Mouse (Mus musculus) embryonic facial prominence, embryonic 11.5 days (tissue): ENCODE measurements around the gene Vmn2r23. TPM values are rescaled to one million over a fixed set of nuclear protein-coding genes. Genes with fewer than 3 reads are reported as not detected.
A peak's percentile ranks its signal among the peaks of the same experiment; 100 is the strongest.
"Not testable (repeated sequence)": the region's sequence is repeated elsewhere in the genome, so short reads cannot be mapped to it uniquely, and the experiment has no call there.

Experiments
- ATAC-seq: fragments of 200-750 bp; cut with Nextera tagmentation; replicated peaks from 2 replicates; pipeline ENCODE4 v1.8.0; 2017; ENCODE audit warnings: low read depth; ENCODE audit not compliant: insufficient number of reproducible peaks, low FRiP score, low TSS enrichment
- DNase-seq: peaks from one replicate; pipeline ENCODE4 v3.0.0-alpha.2; 2015; ENCODE audit warnings: low spot score
- H3K27ac ChIP-seq: fragments of 300-500 bp; sonication (generic); replicated peaks from 2 replicates; pipeline ENCODE4 v1.5.1; 2014; ENCODE audit warnings: mild to moderate bottlenecking, low read depth, low read length, control low read depth
- H3K27me3 ChIP-seq: fragments of 300-500 bp; sonication (generic); 2 replicates; pipeline ENCODE4 v1.6.1; 2014; ENCODE audit warnings: mild to moderate bottlenecking, low read length, moderate library complexity, mixed read lengths; ENCODE audit not compliant: control insufficient read depth, insufficient read depth
- H3K36me3 ChIP-seq: fragments of 300-500 bp; sonication (generic); replicated peaks from 2 replicates; pipeline ENCODE4 v1.6.1; 2014; ENCODE audit warnings: low read depth, mild to moderate bottlenecking, low read length, moderate library complexity, mixed read lengths; ENCODE audit not compliant: control insufficient read depth, insufficient read depth
- H3K4me1 ChIP-seq: fragments of 300-500 bp; sonication (generic); 2 replicates; pipeline ENCODE4 v1.6.1; 2014; ENCODE audit warnings: low read length, mixed read lengths; ENCODE audit not compliant: control insufficient read depth, insufficient read depth
- H3K4me2 ChIP-seq: fragments of 300-500 bp; sonication (generic); 2 replicates; pipeline ENCODE4 v1.6.1; 2014; ENCODE audit warnings: low read depth, mild to moderate bottlenecking, control low read depth, low read length, moderate library complexity
- H3K4me3 ChIP-seq: fragments of 300-500 bp; sonication (generic); 2 replicates; pipeline ENCODE4 v1.5.1; 2014; ENCODE audit warnings: low read depth, low read length, control low read depth
- H3K9ac ChIP-seq: fragments of 300-500 bp; sonication (generic); replicated peaks from 2 replicates; pipeline ENCODE4 v1.6.1; 2014; ENCODE audit warnings: mild to moderate bottlenecking, control low read depth, low read length
- H3K9me3 ChIP-seq: fragments of 300-500 bp; sonication (generic); replicated peaks from 2 replicates; pipeline ENCODE4 v1.6.1; 2016; ENCODE audit warnings: mild to moderate bottlenecking, low read length, inconsistent platforms, mixed read lengths; ENCODE audit not compliant: control insufficient read depth
- WGBS: fragments of 180-500 bp; shearing (Covaris S2); extraction: QIAGEN DNeasy Blood & Tissue Kit; methylation state at CpG from one replicate; pipeline ENCODE4 v1.1.7; 2014; 5-methylcytosine and 5-hydroxymethylcytosine counted together
- polyA plus RNA-seq: library from polyadenylated mRNA; unstranded; fragments of >200 nt; fragmentation: Nextera tagmentation; extraction: Ambion mirVana; gene quantifications from 2 replicates; pipeline ENCODE4 v1.2.1, GENCODE M21; 2014

The Vmn2r23 gene
- not detected in 2 replicates for polyA plus RNA-seq

DNA sequence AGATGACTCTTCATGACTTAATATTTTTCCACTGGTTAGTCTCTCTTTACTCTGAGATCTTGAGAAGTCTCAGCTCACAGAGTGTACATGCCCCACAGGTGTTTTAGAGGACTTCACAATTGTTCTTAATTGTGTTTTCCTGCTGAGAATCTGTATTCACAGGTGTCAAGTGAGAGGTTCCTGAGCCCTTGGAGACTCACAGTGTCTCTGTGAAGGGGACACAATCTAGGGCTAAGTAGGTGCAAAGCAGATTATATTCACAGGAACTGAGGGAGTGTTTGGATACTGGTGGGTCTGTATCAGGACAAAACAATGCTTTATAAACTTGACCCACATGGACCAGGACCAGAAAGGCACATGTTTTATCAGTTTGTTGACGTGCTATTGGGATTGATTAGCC is at the start of gene Vmn2r23:
Gene Vmn2r23 (plus strand): TSS at position 301 of the 400 bp plus-strand sequence.
- H3K27me3 ChIP-seq, result no peaks in the 10 kb centered on the region
- H3K9me3 ChIP-seq, result no peaks in the 10 kb centered on the region
- WGBS, result 86% methylated on average over 1 of the region's 1 CpGs
- H3K36me3 ChIP-seq, result no peaks in the 10 kb centered on the region
- no peak within 1 kb of the TSS for H3K4me2 ChIP-seq
- DNase-seq (no peak), ATAC-seq (no peak)
- H3K27ac ChIP-seq, result no peak within 1 kb of the TSS
- H3K4me3 ChIP-seq, result no peak within 1 kb of the TSS
- H3K4me1 ChIP-seq, result no peaks in the 10 kb centered on the region
- H3K9ac ChIP-seq, result no peak within 1 kb of the TSS

DNA sequence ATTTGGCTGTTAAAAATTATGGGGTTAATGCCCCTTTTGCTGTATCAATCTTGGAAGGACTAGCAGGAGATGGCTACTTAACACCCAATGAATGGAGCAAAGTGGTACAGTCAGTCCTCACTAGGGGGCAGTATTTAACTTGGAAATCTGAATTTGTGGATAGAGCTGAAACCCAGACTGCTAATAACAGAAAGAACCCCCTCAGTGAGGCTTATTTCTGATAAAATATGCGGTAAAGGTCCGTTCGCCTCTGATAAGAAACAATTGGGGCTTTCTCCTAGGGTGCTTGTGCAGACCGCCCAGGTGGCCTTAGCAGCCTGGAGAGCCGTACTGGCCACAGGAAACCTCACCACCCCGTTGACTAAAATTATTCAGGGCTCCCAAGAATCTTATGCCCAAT is 45.4 kb upstream of the Vmn2r23 start:
- H3K9me3 ChIP-seq, result no peaks in the 10 kb centered on the region
- H3K36me3 ChIP-seq, result no peaks in the 10 kb centered on the region
- DNase-seq (peak; percentile 28), ATAC-seq (no peak)
- WGBS, result 68% methylated on average over 6 of the region's 6 CpGs
- no peaks in the 10 kb centered on the region for H3K27me3 ChIP-seq
- H3K9ac ChIP-seq, result no peak overlapping the region
- no peaks in the 10 kb centered on the region for H3K4me1 ChIP-seq
- H3K27ac ChIP-seq, result no peak overlapping the region
- no peak overlapping the region for H3K4me2 ChIP-seq
- no peak overlapping the region for H3K4me3 ChIP-seq

DNA sequence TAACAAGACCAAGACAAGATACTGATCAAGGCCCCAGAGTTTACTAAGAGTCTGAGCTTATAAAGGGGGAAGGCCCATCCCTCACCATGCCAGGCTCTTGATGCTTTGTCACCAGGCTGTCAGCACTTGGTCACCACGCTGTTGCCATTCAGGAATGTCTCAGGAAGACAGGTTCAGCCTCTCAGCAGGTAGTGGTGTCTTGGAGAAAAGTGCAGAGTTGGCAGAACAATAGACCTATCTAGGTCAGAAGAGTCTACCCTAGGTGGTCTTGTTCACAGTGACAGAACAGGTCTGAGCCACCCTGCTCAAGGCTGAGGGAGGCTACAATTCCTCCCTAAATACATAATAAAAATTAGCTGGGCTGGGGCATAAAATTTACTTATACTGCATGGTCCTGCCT is 5.8 kb upstream of the Vmn2r23 start:
- WGBS, result 42% methylated on average over 1 of the region's 1 CpGs
- H3K27me3 ChIP-seq, H3K27ac ChIP-seq, H3K9ac ChIP-seq, H3K4me3 ChIP-seq, H3K4me1 ChIP-seq, DNase-seq, H3K4me2 ChIP-seq, H3K36me3 ChIP-seq, H3K9me3 ChIP-seq, ATAC-seq: not testable (repeated sequence)

DNA sequence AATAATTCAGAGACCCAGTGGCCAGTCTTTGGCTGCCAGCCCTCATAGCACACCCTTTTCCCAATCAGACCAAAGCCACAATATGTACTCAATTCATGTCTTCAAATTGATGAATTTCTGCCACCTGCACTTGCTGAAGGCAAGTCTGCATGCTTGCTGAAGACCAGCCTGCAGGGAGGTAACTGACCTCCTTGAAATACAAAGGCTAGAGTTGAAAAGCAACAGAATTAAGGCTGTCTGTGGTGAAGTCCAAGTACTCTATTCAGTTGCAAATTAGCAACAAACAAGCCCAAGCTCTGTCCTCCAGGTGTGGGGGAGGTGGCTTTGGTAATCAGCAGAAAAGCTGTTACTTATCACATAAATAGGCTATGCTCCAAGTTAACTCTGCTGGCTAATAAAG is 5.3 kb upstream of the Vmn2r23 start:
- Histone ChIP-seq H3K9ac (no peak overlapping the region), H3K4me2 (no peak overlapping the region), H3K4me1 (no peaks in the 10 kb centered on the region), H3K27me3 (no peaks in the 10 kb centered on the region), H3K27ac (no peak overlapping the region), H3K9me3 (no peaks in the 10 kb centered on the region), H3K4me3 (no peak overlapping the region), H3K36me3 (no peaks in the 10 kb centered on the region)
- DNase-seq (no peak), ATAC-seq (no peak)

DNA sequence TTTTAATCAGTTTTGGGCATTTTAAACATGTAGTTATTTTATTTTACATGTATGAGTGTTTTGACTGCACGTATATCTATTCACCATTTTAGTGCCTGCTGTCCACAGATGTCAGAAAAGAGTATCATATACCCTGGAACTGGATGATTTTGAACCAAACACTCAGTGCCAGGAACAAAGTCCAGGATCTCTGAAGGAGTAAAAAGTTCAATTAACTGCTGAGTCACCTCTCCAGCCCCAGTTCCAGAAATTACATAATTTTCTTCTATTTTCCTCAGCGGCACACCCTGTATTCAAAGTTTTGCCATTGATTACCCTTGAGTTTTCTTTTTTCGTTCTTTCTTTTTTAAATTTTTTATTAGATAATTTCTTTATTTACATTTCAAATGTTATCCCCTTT is 67.6 kb downstream of the Vmn2r23 start:
- no peak overlapping the region for H3K9ac ChIP-seq
- no peak for ATAC-seq
- 84% methylated on average over 3 of the region's 3 CpGs for WGBS
- no peak overlapping the region for H3K4me2 ChIP-seq
- no peak overlapping the region for H3K4me3 ChIP-seq
- no peak for DNase-seq
- H3K27ac ChIP-seq, result no peak overlapping the region
- H3K9me3 ChIP-seq, result no peaks in the 10 kb centered on the region
- H3K4me1 ChIP-seq, result no peaks in the 10 kb centered on the region
- H3K27me3 ChIP-seq, result no peaks in the 10 kb centered on the region
- no peaks in the 10 kb centered on the region for H3K36me3 ChIP-seq

DNA sequence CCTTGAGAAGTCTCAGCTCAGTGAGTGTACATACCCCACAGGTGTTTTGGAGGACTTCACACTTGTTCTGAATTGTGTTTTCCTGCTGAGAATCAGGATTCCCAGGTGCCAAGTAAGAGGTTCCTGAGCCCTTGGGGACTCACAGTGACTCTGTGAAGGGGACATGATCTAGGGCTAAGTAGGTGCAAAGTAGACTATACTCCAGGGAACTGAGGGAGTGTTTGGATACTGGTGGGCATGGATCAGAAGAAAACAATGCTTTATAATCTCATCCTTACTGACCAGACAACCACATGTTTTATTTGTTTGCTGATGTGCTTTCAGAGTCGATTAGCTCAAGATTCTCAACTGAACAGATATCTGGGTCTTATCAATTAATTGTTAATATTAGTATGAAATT is 76.1 kb downstream of the Vmn2r23 start, which contains the start of gene Vmn2r24:
Gene Vmn2r24 (plus strand): TSS at position 301 of the 400 bp plus-strand sequence.
- Histone ChIP-seq H3K4me2 (no peak within 1 kb of the TSS), H3K36me3 (no peaks in the 10 kb centered on the region), H3K9me3 (no peaks in the 10 kb centered on the region), H3K4me1 (no peaks in the 10 kb centered on the region), H3K4me3 (no peak within 1 kb of the TSS), H3K27ac (no peak within 1 kb of the TSS), H3K27me3 (no peaks in the 10 kb centered on the region), H3K9ac (no peak within 1 kb of the TSS)
- no peak for DNase-seq
- 74% methylated on average over 1 of the region's 1 CpGs for WGBS
- ATAC-seq, result no peak

DNA sequence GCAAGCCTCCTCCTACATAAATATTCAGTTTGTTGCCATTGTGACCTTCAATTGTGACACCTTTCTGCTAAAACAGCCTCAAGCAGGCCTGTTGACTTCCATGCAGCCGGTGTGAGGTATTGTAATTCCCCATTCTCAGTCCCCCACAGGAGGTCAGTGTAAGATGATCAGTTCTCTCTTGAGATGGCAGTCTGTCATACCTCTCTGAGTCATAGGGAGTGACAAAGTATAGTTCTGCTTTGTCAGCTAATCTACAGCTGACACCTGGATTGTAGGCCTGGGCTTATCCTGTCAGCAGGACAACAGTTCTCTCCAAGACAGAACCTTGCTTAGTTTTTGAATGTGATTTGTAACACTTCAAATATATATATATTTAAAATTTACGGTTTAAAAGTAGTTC is 82.4 kb downstream of the Vmn2r23 start:
- H3K4me2 ChIP-seq, result no peak overlapping the region
- no peaks in the 10 kb centered on the region for H3K27me3 ChIP-seq
- WGBS, result 61% methylated on average over 2 of the region's 2 CpGs
- H3K36me3 ChIP-seq, result no peaks in the 10 kb centered on the region
- no peaks in the 10 kb centered on the region for H3K4me1 ChIP-seq
- no peak overlapping the region for H3K27ac ChIP-seq
- H3K9ac ChIP-seq, result no peak overlapping the region
- no peaks in the 10 kb centered on the region for H3K9me3 ChIP-seq
- DNase-seq, result no peak
- ATAC-seq, result no peak
- H3K4me3 ChIP-seq, result no peak overlapping the region

DNA sequence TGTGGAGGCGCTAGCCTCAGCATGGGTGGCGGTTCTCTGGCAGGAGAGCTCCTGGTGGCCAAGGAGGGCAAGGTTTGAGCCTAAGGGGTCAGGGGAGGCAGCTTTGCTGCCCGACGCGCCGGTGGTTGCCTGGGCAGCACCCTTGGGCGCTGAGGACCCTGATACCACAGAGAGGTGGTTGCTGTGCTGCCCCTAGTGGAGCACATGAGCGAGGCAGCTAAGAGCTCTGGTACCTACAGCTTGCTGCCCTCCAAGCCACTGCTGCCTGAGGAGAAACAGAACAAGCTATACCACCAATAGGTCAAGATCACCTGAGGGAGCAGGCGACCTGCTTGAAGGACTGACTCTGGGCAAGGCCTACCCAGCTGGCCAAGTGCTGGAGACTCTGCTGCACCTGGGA is 91.3 kb downstream of the Vmn2r23 start:
- no peaks in the 10 kb centered on the region for H3K9me3 ChIP-seq
- no peak overlapping the region for H3K4me3 ChIP-seq
- H3K4me1 ChIP-seq, result no peaks in the 10 kb centered on the region
- 28% methylated on average over 9 of the region's 9 CpGs for WGBS
- H3K4me2 ChIP-seq, result no peak overlapping the region
- no peaks in the 10 kb centered on the region for H3K36me3 ChIP-seq
- no peak overlapping the region for H3K27ac ChIP-seq
- DNase-seq (no peak), ATAC-seq (no peak)
- no peaks in the 10 kb centered on the region for H3K27me3 ChIP-seq
- H3K9ac ChIP-seq, result no peak overlapping the region
